Mouse (Mus musculus) cerebellum, adult 2 months (tissue): Measurements from ENCODE around the gene Kcne3.

Source experiments
- CTCF ChIP-seq: fragments of 200-500 bp; IDR thresholded peaks from 2 replicates; pipeline ENCODE4 v1.5.1; 2011; ENCODE audit warnings: low read depth, mild to moderate bottlenecking, control low read depth, low read length, moderate library complexity, borderline replicate concordance; ENCODE audit not compliant: insufficient read depth
- POLR2A ChIP-seq: fragments of 200-500 bp; IDR thresholded peaks from 2 replicates; pipeline ENCODE4 v1.6.1; 2011; ENCODE audit warnings: low read length, control low read depth, borderline replicate concordance; ENCODE audit not compliant: insufficient read depth

- TF ChIP-seq CTCF (no peak), POLR2A (no peak)
Measured at GRCm38 (mm10) chr7:100170756-100171155, 5.5 kb upstream of the Kcne3 start.
